Mouse (Mus musculus): ENCODE results near the gene Rps11.
A peak's percentile ranks its signal among the peaks of the same experiment; 100 is the strongest.
"Not testable (repeated sequence)": the region's sequence is repeated elsewhere in the genome, so short reads cannot be mapped to it uniquely, and the experiment has no call there.

The Rps11 gene

DNA sequence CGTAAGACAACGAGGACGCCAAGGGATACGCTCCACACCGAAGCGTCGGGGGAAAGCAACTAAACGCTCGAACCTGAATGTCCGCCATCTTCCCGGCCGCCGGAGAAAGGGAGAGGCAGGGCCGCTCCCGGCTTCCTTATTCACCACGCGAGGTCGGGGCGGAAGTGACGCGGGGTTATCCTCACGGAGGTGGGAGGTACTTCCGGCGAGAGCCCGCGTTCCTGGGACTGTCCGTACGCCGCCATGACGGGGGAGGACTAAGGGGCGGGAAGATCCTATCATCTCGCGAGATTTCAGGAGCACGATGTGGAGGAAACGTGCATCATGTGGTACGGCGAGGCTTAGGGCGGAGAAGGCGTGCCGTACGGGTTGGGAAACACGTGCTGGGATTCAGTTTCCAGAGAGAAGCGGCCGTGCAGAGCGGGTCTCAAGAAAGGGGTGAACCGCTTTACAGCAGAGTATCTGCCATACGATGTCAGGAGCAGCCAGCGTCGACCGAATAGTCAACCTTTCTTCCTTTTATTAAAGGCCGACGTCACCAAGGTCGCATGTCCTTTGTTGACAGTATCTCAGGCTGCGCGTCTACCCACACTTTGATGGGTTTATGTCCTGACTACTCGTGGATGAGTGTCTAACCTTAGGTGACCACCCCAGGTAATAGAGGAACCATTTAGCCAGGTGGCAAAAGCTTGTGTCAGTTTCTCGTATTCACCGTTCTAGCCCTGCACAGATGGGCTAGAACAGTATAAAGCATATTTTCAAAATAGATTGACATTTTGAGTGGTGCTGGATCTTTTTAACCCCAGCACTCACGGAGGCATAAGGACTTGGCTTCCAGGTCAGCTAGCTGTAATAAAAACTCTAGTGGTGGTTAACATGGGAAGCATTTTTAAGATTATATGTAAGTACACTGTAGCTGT, at the start of gene Rps11:
Rps11 (minus strand) TSS at position 216 of the 920 bp plus-strand sequence.
- peak; percentile 99 for DNase-seq (ENCODE audit: extremely low spot score)

DNA sequence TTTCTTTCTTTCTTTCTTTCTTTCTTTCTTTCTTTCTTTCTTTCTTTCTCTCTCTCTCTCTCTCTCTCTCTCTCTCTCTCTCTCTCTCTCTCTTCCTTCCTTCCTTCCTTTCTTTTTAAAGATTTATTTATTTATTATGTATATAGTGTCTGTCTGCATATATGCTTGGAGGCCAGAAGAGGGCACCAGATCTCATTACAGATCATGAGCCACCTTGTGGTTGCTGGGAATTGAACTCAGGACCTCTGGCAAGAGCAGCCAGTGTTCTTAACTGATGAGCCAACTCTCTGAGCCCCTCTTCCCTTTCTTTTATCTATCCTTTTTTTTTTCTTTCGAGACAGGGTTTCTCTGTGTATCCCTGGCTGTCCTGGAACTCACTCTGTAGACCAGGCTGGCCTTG, 49.5 kb upstream of the Rps11 start:
- not testable (repeated sequence) for DNase-seq (ENCODE audit: extremely low spot score)

DNA sequence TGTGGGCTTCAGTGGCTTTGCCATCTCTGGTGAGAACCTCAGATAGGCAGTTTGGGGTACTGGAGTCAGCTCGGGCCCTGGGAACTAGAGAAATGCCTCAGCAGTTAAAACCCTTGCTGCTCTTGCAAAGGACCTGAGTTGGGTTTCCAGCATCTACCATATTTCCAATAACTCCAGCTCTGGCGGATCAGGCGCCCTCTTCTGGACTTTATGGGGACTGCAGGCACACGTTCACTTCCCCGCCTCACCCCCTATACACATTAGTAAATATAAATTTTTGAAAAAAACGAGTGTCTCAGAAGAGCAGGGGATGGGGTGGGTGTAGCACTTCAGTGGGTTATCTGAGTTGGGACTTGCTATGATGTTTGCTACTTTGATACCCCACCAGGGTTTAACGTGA, 48.7 kb upstream of the Rps11 start:
- no peak for DNase-seq (ENCODE audit: extremely low spot score)

DNA sequence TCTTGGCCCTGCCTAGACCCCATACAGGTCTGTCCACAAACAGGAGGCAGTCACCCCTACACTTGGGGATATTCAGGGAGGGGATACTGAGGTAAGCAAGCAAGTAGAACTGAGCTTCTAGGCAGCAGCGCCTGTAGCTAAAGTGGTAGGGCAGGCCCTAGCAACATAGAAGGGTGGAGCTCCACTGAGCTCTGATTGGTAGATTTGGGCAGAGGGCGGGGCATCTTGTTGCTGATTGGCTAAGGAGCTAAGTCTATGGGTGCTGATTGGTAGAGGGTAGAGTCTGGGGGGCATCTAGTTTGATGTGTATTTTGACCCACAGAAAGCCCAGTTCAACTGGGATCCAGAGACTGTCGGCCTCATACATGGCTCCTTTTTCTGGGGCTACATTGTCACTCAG, 45.3 kb upstream of the Rps11 start:
- DNase-seq (ENCODE audit: extremely low spot score) = no peak

DNA sequence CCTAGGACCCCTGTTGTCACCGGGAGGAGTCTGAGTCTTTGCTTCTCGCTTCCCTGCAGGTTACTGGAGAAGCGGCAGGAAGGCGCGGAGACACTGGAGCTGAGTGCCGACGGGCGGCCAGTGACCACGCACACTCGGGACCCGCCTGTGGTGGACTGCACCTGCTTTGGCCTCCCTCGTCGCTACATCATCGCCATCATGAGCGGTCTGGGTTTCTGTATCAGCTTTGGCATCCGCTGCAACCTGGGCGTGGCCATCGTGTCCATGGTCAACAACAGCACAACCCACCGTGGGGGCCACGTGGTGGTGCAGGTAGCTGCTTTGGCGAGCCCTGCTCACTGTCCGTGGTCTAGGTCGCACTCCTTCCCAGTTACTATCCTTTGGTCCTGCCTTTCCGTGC, 44.4 kb upstream of the Rps11 start:
- no peak for DNase-seq (ENCODE audit: extremely low spot score)

DNA sequence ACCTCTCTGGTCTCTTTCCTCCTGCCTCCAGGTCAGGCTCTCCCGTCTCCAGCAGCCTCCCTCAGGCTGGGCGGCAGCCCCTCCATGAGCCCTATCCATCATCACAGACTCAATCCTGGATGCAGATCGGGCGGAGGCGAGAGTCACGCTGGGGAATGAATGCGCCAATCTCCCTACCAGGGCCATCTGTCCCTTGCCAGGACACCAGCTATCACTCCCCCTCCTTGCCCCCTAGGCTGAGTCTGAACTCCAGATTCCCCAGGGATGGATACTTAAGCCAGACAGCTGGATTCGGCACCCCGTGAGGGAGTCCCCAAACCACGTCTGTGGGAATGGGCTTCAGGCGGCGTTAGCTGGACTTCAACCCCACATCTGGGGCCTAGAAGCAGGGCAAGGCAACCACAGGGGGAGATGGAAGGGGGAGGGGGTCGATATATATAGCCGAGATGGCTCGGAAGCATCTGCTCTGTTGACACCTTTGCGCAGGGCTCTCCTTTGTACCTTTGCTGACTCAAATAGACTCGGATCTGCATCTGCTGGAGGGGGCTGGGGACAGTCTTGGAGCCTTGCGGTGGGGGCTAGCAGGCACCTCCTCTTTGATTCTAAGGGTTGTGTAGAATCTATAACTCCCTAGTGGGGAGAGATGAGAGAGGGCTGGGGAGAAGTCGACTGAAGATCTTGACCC, 43.7 kb upstream of the Rps11 start:
- DNase-seq (ENCODE audit: extremely low spot score) = no peak

DNA sequence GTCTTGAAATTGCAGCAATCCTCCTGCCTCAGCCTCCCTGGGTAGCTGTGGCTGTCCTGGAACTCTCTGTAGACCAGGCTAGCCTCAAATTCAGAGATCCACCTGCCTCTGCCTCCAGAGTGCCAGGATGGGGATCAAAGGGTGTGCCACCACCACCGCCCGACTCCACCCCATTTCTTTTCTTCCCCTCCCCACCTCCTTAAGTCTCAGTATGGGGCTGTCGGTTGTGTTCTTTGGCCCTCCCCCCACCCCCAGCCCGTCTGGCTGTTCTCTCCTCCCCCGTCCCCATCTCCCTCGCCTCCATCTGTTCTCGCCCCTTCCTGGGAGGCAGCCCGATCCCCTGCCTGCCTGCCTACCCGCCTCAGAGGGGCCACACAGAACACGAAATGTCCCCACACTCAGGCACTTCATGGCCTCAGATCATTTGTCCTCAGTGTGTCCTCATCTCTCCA, 42.7 kb upstream of the Rps11 start:
- DNase-seq (ENCODE audit: extremely low spot score) = no peak

DNA sequence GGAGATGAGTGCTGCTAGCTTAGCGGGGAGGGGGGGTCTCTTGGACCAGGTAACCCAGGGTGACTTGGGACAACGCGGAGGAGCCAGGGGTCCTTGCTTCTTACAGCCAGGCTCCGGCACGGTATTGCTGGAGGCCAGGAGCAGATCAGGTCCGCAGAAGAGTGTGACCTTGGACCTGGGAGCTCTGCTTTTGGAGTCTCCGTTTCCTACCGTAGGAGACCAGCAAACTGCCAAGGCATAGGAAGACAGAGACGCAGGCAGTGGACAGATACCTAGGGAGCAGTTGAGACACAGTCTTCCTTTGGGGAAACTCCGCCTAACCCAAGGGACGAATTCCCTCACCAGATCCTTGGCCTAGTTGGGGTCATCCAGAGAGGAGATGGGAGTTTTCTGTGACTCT, 41.5 kb upstream of the Rps11 start:
- DNase-seq (ENCODE audit: extremely low spot score) = no peak

DNA sequence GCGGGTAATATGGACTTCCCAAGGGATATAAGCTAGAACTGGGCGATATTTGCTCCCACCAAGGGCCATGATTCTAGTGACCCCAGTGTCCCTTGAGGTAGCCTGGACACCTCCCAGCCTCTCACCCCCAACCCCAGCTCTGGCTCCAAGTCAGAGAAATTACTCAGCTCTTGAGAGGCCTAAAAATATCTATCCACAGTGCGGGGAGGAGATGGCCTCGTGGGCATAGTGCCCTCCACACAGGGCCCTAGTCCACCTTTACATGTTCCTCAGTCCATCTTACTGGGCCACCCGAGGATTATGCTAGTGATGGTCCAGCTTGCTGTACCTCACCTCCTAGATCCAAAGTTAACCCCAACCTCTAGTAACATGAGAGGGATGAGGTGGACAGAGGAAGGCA, 40.6 kb upstream of the Rps11 start:
- DNase-seq (ENCODE audit: extremely low spot score) = no peak

DNA sequence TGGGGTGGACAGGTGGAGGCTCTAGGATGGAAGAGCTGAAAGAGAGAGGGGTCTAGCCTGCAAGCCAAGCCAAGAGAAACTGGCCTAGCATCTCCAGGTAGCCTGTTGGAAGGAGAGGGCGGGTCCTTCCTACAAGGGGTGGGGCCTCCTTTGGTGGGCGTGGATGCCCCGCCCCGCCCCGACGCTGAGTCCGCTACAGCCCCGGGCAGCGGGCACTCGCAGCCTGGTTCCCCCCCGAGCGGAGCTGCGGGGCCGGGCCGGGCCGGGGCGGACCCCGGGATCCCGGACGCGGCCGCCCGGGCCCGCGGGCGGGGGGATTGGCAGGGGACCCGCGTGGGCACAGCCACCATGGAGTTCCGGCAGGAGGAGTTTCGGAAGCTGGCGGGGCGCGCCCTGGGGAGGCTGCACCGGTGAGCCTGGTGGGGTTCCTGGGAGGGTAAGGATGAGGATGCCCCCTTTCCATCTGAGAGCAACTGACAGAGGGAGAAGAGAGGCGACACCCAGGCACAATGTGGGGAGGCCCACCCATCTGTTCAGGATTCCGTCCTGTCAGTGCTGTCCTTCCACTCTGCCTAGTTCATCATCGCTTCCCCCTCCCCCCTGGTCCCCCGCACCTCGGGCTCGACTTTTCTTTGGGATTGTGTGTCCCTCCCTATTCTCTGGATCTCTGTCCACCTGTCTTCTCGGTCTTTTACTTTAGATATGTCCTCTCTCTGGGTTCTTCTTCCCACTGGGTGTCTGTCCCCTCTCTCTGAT, 39.7 kb upstream of the Rps11 start, which contains the start of gene Slc17a7:
Slc17a7 (plus strand) TSS at position 215 of the 756 bp plus-strand sequence.
- no peak for DNase-seq (ENCODE audit: extremely low spot score)

DNA sequence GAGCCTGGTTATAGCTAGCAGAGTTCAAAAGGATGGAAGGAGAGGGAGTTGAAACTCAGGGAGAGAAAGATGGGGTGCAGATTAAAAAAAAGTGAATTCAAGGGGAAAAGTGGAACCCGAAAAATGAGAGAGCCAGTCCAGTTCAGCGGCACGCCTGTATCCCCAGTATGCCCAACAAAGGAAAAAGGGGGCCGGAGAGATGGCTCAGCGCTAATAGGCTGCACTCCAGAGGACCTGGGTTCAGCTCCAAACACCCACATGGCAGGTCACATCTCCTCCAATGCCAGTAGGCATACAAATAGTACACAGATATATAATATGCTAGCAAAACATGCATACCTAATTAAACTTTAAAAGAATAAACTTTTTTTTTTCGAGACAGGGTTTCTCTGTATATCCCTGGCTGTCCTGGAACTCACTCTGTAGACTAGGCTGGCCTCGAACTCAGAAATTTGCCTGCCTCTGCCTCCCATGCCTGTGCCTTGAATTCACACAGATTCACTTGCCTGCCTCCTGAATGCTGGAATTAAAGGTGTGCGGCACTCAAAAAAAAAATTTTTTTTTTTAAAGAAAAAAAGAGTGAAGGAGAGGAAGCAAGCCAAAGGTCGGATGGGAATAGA, 38.9 kb upstream of the Rps11 start:
- no peak for DNase-seq (ENCODE audit: extremely low spot score)

DNA sequence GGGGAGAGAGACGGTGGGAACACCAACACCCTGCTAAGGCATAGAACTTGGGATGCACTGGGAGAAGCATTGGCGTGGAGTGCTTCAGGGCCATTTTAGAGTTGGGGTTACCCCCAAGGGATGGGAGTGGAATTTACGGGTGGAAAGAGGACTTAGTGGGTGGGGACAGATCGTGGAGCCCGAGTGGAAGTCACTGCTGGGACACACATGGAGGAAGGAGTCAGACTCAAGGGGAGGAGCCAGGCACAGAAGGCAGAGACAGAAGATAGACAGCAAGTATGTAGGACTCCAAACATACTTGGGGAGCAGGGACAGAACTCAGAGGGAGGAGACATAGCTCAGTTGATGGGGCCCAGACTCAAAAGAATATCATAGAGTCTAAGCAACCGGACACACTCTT, 38.3 kb upstream of the Rps11 start:
- DNase-seq (ENCODE audit: extremely low spot score) = no peak

DNA sequence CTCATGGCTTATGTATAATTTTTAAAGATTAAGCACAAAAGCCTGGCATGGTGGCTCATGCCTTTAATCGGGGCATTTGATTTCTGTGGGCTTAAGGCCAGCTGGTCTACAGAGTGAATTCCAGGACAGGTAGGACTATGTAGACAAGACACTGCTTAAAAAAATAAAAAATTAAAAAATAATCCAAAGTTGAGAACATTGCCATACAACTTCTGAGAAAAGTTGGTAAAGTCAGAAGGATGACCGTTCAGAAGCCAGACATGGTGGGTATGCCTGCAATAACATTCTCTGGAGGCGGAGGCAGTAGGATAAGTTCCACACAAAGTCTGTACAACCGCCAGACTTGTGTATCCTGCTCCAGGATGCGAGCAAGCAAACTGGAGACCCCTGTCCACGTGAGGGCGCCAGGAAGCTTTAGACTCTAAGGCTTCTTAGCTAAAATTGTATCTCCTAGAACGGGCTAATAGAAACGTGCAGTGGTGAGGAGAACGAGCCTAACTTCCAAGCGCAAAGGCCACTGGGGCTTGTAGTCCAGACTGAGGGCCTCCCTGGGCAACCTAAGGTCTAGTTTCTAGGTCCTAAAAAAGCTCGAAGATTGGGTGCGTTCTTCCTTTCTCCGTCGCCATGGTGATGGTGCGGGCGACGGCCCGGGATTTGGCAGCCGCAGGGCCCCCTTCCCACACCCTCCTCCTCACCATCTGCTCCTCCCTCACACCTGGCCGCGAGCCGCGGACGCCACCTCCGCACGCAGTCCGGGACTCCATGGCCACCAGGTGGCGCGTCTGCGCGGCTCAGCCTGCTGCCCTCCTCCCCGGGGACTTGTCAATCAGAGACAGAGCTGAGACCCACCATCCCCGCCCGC, 37.6 kb upstream of the Rps11 start:
- peak; percentile 91 for DNase-seq (ENCODE audit: extremely low spot score)

DNA sequence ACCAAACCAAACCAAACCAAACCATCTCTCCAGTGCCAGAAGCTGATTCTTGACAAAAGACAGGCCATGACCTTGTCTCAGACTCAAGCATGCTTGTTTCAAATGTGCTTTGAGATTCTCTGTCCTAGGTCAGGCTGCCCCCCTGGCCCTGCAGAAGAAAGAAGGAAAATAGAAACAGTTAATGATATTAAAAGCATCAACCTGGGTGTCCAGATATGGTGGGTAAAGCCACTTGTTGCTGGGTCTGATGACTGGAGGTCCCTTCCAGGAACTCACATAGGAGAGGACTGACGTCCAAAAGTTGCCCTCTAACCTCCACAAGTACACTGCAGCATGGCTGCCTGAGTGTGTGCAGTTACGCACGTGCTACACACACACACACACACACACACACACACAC, 36.6 kb upstream of the Rps11 start:
- DNase-seq (ENCODE audit: extremely low spot score) = no peak

DNA sequence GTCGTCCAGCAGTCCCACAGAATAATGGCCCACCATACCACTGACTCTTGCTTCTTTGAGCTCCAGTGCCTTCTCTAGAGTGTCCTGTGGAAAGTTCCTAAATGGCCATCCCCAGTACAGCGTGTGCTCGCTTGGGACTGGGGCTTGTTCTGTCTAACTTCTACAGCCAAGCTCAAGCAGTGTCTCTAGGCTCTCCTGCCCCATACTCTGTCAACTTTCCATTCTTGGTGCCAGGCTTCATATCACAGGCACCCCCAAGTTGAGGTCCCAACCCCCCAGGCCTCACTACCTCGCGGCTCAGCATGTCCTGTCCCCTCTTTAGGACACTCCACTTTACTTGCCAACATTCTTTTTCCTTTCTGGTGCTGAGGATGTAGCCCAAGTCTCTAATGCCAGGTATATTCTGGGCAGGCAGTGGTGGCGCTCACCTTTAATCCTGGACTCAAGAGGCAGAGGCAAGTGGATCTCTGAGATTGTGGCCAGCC, 36.1 kb upstream of the Rps11 start:
- no peak for DNase-seq (ENCODE audit: extremely low spot score)

DNA sequence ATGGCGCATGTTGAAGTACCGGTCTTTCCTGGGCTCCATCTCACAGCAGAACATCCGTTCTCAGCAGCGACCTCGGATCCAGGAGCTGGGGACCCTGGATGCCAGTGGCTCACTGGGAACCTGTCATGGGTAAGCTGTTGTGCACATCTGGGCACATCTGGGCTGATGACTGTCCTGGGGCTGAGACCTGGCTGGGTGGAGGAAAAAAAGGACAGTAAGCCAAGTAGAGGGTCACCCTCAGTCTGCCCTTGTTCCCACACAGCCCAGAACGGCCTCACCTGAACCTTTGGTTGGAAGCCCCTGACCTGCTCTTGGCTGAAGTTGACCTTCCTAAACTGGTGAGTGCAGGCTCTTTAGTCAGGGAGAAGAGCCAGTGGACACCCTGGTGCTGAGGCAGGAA, 34.8 kb upstream of the Rps11 start:
- no peak for DNase-seq (ENCODE audit: extremely low spot score)

DNA sequence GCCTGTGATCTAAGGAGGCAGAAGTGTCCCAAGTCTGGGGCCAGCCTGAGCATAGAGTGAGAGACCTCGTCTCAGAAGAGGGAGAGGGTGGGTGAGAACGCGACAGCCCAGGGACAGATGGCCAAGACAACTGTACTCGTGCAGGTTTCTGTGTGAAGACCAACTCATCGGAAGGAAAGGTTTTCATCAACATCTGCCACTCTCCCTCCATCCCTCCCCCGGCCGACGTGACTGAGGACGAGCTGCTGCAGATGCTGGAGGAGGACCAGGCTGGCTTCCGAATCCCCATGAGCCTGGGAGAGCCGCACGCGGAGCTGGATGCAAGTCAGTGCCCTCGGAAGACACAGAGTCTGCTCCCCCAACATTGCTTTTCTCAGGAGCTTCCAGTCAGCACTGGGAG, 33.2 kb upstream of the Rps11 start:
- no peak for DNase-seq (ENCODE audit: extremely low spot score)

DNA sequence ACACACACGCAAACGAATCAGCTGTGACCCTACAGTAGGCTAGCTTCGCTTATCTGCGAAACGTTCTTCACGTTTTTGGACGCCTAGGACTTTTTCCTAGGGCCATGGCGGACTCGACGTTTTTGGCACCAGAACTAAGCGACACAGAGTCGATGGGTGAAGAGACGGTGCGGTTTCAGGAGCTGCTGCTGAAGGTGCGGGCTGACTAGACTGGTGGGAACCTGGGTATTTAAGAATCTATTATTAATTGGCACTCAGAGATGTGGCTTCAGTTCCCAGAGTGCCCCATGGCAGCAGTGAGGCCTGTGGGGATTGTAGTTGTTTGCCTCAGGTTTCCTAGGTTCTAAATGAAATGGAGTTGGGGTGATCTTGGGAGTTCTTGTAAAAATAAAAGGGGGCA, 32.0 kb upstream of the Rps11 start:
- no peak for DNase-seq (ENCODE audit: extremely low spot score)

DNA sequence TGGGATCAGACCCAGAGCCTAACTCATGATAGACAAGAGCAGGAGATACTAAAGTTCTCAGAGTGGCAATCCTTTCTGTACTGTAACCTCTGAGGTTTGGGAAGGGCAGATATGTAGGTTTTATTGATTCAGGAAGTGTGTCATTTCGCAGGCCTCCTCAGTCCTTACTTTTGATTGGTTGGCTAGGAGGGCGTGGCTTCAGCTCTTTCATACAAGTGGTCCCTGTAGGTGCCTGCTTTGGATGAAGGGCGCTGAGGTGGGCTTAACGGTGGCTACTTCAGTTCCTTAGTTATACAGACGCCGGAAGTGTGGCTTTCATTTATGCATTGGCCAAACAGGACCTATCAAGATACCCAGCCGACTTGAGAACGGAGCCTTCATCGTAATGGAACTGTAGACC, 31.4 kb upstream of the Rps11 start:
- DNase-seq (ENCODE audit: extremely low spot score) = no peak

DNA sequence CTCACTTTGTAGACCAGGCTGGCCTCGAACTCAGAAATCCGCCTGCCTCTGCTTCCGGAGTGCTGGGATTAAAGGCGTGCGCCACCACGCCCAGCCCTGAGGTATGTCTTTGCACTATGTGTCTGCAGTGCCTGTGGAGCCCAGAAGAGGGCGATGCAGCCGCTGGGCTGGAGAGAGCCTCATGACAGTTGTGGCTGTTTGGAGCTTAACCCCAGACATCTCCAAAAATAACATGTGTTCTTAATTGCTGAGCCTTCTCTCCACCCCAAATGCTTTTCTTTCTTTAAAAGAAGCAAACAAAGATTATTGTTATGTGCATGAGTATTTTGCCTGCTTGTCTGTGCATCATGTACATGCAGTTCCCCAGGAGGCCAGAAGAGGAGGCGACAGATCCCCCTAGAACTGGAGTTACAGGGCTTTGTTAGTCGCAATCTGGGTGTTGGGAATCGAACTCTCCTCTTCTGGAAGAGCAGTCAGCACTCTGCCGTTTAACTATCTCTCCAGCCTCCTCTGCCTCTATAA, 30.8 kb upstream of the Rps11 start:
- DNase-seq (ENCODE audit: extremely low spot score) = no peak

Measured in embryo, embryonic 9.5 days (tissue).